Mouse (Mus musculus): ENCODE measurements at regions not wholly inside any gene's neighbourhood (a gene's known extent, or its start where the extent isn't known, plus 50 kb on each side); places are given as distances from the start of the nearest gene placed in this dataset.
"Not testable (repeated sequence)": the region's sequence is repeated elsewhere in the genome, so short reads cannot be mapped to it uniquely, and the experiment has no call there.

- H3K36me3 ChIP-seq = no peaks in the 10 kb centered on the region
- H3K9me3 ChIP-seq = peaks cover 44% of the 10 kb centered on the region
- H3K4me3 ChIP-seq = no peak overlapping the region
- no peaks in the 10 kb centered on the region for H3K27me3 ChIP-seq (ENCODE audit: insufficient read depth, poor library complexity, severe bottlenecking)
- no peak overlapping the region for H3K27ac ChIP-seq
- 85% methylated on average over 1 of the region's 1 CpGs for WGBS
- DNase-seq (ENCODE audit: low spot score) = no peak
- no peaks in the 10 kb centered on the region for H3K4me1 ChIP-seq (replicated peaks)
Observed at GRCm38 (mm10) chr7:25981167-25981566, 80.1 kb upstream of the Cyp2b13 start.

GRCm38 (mm10) chr7:25986981-25987380, 74.3 kb upstream of the Cyp2b13 start:
- 87% methylated on average over 3 of the region's 3 CpGs for WGBS
- DNase-seq (ENCODE audit: low spot score) = no peak
- no peaks in the 10 kb centered on the region for H3K27me3 ChIP-seq (ENCODE audit: insufficient read depth, poor library complexity, severe bottlenecking)
- H3K4me1 ChIP-seq (replicated peaks) = no peaks in the 10 kb centered on the region
- H3K4me3 ChIP-seq = no peak overlapping the region
- peaks cover 36% of the 10 kb centered on the region for H3K9me3 ChIP-seq
- H3K36me3 ChIP-seq = no peaks in the 10 kb centered on the region
- H3K27ac ChIP-seq = no peak overlapping the region

GRCm38 (mm10) chr7:25988322-25988721, 73.0 kb upstream of the Cyp2b13 start:
- Histone ChIP-seq H3K4me3 (no peak overlapping the region), H3K27ac (no peak overlapping the region), H3K4me1 (replicated peaks) (no peaks in the 10 kb centered on the region), H3K36me3 (no peaks in the 10 kb centered on the region), H3K9me3 (peaks cover 31% of the 10 kb centered on the region), H3K27me3 (ENCODE audit: insufficient read depth, poor library complexity, severe bottlenecking) (no peaks in the 10 kb centered on the region)
- no peak for DNase-seq (ENCODE audit: low spot score)

- not testable (repeated sequence) for H3K27ac ChIP-seq; DNase-seq (ENCODE audit: low spot score); H3K36me3 ChIP-seq; H3K4me1 ChIP-seq (replicated peaks); H3K4me3 ChIP-seq; H3K27me3 ChIP-seq (ENCODE audit: insufficient read depth, poor library complexity, severe bottlenecking)
- peaks cover 50% of the 10 kb centered on the region for H3K9me3 ChIP-seq
- WGBS = 88% methylated on average over 6 of the region's 6 CpGs
Observed at GRCm38 (mm10) chr7:26005916-26006315, 55.4 kb upstream of the Cyp2b13 start.

GRCm38 (mm10) chr7:26008056-26008455, 53.2 kb upstream of the Cyp2b13 start:
- Histone ChIP-seq H3K36me3 (no peaks in the 10 kb centered on the region), H3K9me3 (peaks cover 62% of the 10 kb centered on the region), H3K27ac (no peak overlapping the region), H3K27me3 (ENCODE audit: insufficient read depth, poor library complexity, severe bottlenecking) (no peaks in the 10 kb centered on the region), H3K4me3 (no peak overlapping the region), H3K4me1 (replicated peaks) (no peaks in the 10 kb centered on the region)
- no peak for DNase-seq (ENCODE audit: low spot score)
- WGBS = 83% methylated on average over 4 of the region's 4 CpGs
